Mouse (Mus musculus) mature B cell (primary cell): ENCODE data around the gene Zfp335.

Experiments
- in situ Hi-C: fragments of 300-500 bp; cut with MboI; formaldehyde crosslinking; loops from 2 replicates; pipeline ENCODE4 v1.14.3; 2019

Zfp335 gene

DNA sequence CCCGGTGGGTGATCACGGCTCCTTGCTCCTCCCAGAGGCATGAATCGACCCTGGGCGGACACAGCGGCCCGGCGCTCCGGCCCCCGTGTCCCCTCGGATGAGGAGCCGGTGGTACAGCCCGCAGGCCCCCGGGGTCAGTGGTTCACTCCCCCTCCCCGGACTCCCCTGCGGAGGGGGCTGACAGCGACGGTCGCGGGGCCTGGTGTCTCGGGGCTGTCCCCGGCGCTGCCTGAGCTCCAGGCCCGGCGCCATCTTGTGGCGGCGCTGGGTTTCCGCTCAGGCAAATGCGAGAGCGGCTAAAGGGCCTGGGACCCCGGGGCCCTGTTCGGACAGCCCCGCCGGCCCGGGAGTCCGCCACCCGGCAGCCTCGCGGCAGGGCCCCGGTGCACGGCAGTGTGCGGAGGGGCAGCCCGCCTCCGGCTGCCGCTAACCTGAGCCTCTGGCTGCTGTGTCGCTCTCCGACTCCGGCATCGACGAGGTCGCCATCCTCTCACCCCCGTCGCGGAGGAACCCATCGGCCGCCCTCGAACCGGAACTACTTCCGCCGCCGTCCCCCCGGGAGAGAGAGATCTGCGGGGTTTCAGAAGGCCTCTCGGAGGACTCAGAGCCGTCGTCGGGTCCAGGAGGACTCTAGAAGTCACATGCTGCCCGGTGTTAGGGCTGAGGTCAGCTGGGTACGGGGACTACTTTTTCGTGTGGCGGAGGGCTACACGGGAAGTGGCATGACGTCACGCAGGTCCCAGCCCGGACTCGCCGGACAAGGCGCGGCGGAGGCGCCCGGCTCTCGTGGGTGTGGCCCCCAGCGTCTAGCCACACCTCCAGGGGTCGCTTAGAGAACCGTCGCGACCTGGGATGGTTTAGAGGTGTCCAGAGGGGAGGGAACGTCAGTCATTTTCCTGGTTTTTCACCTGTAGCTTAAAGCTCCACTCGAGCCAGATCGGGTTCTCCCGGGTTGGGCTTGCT, at the start of gene Zfp335:
Gene Zfp335, minus strand, starts transcription at position 672 of the 963 bp plus-strand sequence.
- in situ Hi-C loops = no loop called here

DNA sequence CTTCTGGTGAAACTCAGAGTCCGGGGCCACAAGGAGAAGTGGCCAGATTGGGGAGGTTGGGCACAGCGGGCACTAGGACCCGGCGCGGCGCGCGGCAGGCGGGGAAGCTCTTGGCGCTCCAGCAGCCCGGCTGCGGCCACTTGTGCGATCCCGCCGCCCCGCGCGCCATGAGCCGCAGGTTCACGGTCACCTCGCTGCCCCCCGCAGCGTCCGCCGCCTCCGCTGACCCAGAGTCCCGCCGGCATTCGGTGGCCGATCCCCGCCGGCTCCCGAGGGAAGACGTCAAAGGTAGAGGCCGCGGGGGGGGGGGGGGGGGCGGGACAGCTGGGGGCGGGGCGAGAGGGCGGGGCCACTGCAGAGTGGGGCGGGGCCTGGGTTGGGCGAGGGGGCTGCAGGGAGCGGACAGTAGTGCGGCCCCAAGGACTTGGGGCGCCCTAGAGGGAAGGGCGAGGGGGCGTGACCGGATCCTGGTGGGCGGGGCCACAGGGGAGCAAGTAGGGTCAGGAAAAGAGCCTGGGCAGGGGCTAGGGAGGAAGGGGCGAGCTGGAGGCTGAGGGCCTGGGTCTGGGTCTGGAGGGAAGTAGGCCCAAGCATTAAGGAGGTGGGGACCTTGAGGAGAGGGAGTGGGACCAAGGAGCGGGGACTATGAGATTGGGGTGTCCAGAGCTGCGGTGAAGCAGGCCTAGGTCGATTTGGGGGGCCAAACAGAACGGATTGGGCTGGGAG, 49.3 kb upstream of the Zfp335 start, which contains the start of gene Slc12a5:
Gene Slc12a5, plus strand, starts transcription at position 87 of the 726 bp plus-strand sequence.
- in situ Hi-C loops = no loop called here

DNA sequence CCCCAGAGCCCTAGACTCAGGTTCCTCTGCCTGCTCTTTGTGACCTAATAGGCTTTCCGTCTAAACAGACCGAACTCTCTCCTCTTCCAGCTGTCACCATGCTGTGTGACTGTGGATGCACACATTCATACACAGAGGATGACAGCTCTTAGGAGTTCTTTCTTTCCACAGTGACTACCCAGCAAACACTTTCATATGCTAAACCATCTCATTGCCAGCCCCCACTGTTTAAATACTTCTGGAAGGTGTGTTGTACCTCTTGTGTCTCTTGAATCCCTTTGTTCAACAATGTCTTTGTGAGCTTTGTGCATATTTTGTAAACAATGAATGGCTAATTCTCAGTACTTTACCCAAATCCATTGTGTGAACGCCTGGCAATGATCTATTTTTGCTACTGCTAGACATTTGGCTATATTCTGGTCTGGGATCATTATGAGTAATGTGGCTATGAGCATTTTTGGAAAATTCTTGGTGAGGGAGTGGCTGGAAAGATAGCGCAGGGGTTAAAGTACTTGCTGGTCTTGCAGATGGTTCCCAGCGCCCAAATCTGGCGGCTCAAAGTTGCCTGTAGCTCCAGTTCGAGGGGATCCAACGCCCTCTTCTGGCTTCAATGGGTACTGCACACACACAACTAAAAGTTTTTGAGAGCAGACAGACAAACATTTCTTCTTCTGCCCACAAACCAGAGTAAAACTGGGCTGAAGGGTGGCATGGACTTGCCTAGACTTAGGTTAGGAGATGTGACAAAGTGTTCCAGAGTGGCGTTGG, 46.2 kb upstream of the Zfp335 start:
- in situ Hi-C loops = no loop called here

DNA sequence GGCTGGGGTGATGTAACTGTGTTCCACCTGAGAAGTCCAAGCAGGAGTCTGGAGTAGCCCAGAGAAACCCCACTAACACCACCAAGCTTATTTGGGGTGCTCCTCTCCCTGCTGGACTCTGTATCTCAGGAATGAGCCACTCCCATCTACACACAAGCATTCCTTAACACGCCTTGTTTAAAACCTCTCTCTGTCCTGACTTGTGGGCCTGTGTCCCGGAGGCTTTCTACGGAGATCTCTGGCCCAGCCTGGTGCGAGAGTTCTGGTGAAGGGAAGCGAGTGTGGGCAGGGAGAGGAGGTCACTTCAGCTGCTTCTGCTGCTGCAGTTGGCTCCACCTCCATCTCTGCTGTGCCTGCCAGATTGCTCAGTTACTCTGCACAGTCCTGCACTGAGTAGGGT, 44.6 kb upstream of the Zfp335 start:
- in situ Hi-C loops = no loop called here

DNA sequence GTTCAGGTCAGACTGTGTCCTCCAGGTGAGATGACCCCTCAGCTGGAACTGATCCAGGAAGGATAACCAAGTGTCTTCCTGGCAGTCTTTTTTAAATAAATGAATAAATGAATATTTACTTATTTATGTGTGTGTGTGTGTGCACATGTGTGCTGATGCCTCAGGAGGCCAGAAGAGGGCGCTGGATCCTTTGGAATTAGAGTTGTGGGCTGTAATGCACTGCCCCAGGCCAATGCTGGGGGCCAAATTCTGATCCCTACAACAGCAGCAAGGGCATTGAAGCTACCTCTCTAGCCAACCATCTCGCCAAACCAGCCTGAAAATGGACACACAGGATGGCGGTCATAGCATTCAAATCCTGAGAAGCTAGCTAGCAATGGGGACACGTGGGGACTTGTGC, 44.2 kb upstream of the Zfp335 start:
- in situ Hi-C loops = no loop called here

DNA sequence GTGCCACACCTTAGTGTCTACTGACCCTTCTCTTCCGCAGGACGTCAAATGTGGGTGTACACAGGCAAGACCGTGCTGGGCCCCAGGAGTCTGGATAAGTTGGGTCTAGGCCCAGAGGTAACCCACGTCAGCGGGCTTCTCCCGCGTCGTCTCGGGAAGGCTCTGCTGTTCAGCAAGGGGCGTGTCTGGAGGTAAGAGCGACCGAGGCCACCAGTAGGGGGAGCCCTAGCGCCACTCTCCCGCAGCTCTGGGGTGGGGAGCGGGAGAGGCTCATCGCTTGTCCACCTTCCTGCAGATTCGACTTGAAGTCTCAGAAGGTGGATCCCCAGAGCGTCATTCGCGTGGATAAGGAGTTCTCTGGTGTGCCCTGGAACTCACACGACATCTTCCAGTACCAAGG, 41.7 kb upstream of the Zfp335 start:
- in situ Hi-C loops = no loop called here

DNA sequence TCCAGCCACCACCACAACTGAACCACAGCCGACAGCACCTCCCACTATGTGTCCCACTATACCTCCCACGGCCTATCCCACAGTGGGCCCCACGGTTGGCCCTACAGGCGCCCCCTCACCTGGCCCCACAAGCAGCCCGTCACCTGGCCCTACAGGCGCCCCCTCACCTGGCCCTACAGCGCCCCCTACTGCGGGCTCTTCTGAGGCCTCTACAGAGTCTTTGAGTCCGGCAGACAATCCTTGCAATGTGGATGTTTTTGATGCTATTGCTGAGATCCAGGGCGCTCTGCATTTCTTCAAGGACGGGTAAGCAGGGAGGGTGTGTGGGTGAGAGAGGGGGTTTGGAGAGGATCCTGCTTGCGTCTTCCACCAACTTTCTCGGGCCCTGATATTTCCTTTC, 40.9 kb upstream of the Zfp335 start:
- in situ Hi-C loops = no loop called here

DNA sequence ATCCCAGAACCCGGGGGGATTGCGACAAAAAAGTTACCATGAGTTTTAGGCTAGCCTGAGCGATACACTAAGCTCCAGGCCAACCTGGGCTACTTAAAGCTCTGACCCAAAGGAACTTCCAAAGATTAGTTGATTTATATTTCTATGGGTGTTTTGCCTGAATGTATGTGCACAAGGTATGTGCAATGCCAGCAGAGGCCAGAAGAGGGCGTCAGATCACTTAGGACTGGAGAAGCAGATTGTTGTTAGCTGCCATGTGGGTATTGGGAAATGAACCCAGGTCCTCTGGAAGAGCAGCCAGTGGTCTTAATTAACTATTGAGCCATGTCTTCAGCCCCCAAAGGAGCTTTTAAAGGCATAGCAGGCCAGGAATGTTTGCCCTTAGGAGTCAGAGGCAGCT, 40.2 kb upstream of the Zfp335 start:
- in situ Hi-C loops = no loop called here

DNA sequence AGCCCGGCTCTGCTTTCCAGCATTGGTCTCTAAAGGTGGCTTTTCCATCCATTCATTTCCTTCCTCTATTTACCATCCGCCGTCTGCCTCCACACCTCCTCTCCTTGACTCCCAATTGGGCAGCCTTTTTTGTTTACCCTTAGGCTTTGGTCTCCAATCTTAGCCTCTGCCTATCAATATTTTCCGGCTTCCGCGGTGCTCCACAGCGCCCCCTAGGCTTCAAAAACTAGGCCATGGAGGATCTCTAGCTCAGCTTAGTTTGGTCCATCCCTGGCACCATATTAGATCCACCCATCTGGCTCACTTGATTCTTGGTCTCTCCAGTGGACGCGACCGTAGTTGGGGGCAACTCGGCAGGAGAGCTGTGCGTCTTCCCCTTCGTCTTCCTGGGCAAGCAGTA, 38.9 kb upstream of the Zfp335 start:
- in situ Hi-C loops = no loop called here

DNA sequence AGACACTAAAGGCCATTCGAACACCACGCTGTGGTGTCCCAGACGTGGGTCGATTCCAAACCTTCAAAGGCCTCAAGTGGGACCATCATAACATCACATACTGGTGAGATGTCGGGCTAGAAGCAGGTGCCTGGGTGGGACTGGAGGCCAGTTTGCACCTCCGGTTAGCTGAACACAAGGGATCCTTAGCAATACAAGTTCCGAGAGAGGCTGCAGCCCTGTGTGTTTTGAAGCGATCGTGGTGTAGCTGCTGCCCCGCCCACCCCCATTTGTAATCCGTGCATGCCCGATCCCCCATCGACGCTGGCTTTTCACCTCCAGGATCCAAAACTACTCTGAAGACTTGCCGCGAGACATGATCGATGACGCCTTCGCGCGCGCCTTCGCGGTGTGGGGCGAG, 37.4 kb upstream of the Zfp335 start:
- in situ Hi-C loops = no loop called here

DNA sequence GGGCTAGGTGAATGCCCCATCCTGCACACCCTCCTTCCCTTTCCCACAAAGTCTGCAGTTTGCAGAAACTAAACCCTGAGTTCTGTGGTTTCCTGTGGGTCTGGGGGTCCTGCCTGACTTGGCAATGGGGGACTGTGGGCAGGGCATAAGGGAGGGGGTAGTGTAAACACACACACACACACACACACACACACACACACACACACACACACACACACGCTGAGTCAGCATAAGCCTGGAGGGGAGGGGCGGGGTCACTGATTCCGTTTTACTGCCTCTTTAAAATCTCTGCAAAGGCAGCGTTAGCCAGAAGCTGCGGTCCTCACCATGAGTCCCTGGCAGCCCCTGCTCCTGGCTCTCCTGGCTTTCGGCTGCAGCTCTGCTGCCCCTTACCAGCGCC, 36.4 kb upstream of the Zfp335 start:
- in situ Hi-C loops = no loop called here

DNA sequence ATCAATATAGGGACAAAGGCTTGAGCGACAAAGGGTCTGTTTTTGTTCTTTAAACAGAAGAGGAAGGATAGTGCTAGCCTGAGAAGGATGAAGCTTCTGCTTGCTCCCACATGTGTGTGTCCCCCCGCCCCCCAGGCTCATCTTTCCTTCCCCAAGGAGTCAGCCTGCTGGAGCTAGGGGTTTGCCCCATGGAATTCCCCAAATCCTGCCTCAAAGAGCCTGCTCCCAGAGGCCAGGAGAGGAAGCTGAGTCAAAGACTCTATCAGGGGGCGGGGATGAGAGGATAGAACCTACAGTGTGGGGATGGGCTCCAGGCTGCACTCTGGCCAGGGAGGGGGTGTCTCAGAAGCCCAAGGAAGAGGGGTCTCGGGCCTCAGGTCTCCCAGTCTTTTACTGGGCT, 35.9 kb upstream of the Zfp335 start:
- in situ Hi-C loops = no loop called here

DNA sequence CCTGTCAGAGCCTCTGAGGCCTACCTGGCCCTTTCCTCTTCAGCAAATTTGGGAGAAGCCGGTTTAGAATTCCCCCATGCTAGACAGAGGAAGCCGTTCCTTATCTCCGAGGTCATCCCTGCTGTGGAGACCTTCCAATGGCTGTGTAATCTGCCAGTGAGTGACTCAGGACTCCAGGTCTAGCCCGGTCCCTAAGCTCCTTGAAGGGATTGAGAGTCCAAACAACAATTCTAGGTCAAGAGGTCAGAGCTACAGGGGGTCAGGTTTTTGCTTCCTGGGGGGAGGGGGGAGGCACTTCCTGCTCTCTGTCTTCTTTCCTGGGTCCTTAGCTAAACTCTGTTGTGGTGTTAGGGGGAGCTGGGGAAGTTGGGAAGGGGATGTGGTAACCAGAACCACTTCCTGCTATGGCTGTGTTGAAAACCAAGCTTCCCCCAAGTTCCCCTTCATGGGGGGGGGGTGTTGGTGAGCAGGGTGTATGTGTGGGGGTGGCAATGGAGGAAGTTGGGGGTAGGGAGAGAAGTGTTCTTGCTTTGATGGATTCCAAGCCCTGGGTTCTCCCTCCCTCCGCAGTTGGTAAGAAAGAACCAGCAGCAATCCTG, 31.2 kb upstream of the Zfp335 start:
- in situ Hi-C loops = no loop called here

DNA sequence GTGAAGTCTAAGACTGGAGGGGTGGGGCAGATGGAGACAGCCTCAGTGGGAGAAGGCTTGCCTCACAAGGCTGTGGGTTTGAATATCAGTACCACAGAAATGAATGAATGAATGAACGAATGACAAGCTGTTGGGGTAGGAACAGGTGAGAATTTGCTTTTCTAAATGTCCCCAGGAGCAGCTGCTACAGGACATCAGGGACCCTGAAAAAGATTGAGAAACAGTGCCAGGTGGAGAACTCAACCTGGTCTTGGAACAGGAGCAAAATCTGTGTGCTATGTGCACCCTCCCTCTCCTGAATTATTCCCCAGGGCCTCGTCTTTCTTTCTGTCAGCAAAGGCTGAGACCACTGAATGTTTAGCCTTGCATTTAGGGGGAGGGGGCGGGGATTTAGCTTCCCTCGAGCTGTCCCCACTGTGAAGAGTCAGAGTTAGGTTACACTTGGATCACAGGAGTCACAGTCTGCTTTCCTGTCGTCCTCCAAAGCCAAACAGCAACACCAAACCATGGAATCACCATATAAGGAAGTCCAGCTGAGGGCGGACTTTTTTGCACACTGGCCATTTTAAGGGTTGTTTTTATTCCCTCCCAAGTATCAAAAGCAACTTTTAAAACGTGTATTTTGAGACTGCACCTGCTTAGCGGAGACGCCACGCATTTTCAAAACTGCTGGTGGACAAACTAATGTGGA, 28.7 kb upstream of the Zfp335 start, which contains the start of gene Mmp9:
Gene Mmp9, plus strand, starts transcription at position 641 of the 691 bp plus-strand sequence.
- in situ Hi-C loops = no loop called here

DNA sequence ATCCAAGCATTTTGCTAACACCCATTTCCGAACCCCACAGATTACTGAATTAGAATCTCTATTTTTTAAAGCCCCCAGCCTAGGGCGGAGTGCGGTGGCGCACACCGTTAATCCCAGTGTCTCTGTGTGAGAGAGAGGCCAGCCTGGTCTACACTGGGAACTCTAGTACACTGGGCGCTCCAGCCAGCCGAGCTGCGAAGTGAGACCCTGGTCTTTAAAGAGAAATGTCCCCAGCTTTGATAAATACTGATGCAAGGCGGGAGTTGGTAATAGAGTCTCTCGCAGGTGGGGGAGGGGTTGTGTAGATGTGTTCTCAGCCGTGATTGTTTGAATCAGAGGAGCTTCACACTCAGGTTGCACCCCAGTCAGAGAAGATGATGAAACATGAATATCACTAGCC, 27.5 kb upstream of the Zfp335 start:
- in situ Hi-C loops = no loop called here

DNA sequence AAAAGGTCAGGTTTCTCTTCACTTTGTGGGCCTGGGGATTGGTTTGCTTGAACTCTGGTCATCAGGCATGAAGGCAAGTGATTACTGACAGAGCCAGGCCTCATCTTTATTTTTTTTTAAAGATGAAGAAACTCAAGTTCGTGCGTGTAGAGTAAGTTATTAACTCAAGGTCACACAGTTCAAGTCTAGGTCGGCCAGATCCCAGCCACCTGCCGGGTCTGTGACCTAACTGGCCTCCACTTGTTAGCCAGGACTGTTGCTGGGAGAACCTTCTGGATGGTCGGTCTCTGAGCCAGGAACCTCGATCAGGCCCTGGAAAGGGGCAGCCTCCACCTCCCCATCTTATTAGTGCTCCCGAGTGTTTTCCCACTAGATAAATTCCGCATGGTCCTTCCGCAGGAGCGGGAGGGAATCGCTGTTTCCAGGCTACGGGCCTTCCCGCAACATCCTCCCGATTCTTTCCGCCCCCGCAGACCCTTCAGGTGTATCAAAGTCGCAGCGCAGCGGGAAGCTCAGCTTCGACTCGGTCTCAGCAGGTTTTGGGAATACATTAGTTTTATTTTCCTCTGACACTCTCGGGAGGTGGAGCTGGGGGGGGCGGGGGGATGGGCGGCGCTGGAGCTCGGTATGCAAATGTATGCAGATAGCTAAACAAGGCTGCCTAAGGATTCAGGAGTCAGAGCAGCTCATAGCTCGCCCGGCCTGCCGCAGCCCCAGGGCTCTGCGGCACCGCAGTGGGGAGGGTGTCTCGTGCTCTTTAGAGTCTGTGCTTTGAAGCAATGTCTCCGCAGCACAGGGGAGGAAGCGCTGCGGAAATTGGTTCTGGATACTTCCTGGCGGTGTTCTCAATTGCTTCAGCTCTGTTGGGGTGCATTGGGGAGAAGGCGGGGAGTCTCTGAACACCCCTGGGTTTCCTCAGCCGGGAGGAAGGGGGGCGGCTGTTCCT, 26.9 kb upstream of the Zfp335 start:
- in situ Hi-C loops = no loop called here

DNA sequence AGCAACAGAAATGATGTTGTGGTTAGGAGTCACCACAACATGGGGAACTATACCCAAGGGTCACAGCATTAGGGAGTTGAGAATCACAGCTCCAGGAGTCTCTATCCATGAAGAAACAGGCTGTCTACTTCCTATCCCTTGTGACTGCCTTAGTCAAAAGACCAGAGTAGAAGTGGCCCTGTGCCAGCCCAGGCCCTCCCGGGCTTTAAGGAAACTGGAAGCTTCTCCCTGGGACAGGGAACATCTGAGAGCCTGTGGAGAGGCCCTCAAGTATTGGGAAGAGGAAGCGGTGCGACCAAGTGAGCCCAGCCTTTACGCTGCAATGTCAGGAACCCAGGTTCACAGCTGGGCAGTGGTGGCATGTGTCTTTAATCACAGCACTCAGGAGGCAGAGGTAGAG, 24.4 kb upstream of the Zfp335 start:
- in situ Hi-C loops = no loop called here

DNA sequence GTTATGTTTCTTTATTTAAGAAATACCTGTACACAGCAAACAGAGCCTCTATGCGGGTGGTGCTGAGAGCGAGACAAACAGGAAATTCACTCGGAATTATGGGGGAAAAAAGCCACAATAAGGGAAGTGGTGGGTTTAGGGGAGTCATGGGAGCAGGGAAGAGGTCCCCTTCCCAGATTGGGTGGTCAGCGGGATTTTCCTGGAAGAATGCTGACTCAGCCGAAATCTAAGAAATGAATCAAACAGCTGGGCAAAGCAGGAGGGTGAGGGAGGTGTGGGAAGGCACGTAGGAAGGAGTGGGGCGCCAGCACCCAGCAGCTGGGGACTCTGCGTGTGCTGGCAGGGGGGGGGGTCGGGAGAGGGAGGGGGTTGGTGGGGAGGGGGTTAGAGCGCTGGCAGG, 22.0 kb upstream of the Zfp335 start:
- in situ Hi-C loops = no loop called here

DNA sequence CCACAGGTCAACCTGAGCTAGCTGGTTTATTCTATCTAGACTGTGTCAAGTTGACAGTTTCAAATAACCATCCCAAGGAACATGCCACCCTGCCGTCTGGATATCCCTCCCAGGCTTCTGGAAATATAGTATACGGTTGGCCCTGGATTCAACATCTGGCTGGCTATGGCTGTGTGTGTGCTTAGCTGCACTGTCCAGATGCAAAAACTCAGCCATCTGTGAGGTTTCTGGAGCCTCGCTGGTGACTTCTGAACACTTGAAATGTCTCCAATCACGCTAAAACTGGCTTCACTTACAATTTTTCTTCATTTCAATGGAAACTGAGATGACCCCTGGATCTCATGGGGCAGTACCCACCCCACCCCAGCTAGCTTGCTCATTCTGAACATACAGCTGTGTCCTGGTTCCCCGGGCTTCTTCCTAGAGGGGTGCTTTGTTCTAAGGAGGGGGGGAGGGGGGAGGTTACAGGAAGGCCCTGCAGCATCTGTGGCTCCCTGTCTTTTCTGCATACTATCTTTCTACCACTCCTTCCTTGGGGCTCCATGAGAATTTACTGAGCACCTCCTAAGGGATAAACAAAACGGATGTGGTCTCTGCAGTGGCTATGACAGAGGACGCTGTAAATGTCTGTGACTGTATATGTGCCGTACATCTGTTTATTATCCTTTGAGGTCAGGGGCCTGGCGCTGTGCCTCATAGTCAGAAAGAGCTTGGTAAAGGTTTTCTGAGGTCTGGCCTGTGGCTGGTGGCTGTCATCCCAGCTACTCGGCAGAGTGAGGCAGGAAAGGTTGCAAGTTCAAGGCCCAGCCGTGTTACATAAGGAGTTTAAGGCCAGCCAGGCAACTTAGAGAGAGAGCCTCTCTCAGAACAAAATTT, 19.4 kb upstream of the Zfp335 start:
- in situ Hi-C loops = no loop called here
